In genomic region chr17:12261376-12261775, GRCm38 (mm10) we compare ENCODE assay signal across 24 mouse cellular contexts.
"Had no signal": no experiment of that assay in that cellular context is flagged by ENCODE, and none has a peak within 500 bp of the region (broad histone marks: within the 10 kb centered on the region; RNA-seq: fewer than 3 reads in every experiment).

No protein-coding gene starts in this region.

- H3K4me3 ChIP-seq: heart, embryonic 10.5 days; heart, embryonic 12.5 days; hindbrain, embryonic 10.5 days; hindbrain, embryonic 12.5 days; intestine, embryonic 15.5 days; layer of hippocampus, adult 2 months; limb, embryonic 13.5 days; limb, embryonic 15.5 days; liver, embryonic 12.5 days had no signal

- H3K27ac ChIP-seq: heart, embryonic 10.5 days; hindbrain, embryonic 10.5 days; hindbrain, embryonic 12.5 days; hindbrain, embryonic 14.5 days; intestine, embryonic 15.5 days; layer of hippocampus, adult 2 months; limb, embryonic 13.5 days; limb, embryonic 15.5 days; liver, embryonic 12.5 days; liver, embryonic 14.5 days had no signal

- DNase-seq: gastrocnemius, postnatal 14 days; gastrocnemius, postnatal 36 days; heart, adult 18-20 months; heart, postnatal 10 days; heart, postnatal 4 days; kidney, adult 18-20 months; kidney, adult 8-10 months; kidney, postnatal 10 days; kidney, postnatal 25 days; layer of hippocampus, postnatal 36 days; left cerebral cortex, postnatal 4 days had no signal

- H3K27me3 ChIP-seq: heart, embryonic 12.5 days; hindbrain, embryonic 12.5 days; intestine, embryonic 15.5 days; limb, embryonic 13.5 days; limb, embryonic 15.5 days; liver, embryonic 12.5 days had no signal

- ATAC-seq: inflammation-experienced regulatory T-cells, adult 6 months; intestine, embryonic 15.5 days; intestine, postnatal 0 days had no signal
